Mouse (Mus musculus): ENCODE measurements around the gene Btn2a2. TPM values are rescaled to one million over a fixed set of nuclear protein-coding genes. Genes with fewer than 3 reads are reported as not detected.

Btn2a2 gene
- polyA plus RNA-seq, 1 experiment from 2014 or later, result 0.15 TPM

DNA sequence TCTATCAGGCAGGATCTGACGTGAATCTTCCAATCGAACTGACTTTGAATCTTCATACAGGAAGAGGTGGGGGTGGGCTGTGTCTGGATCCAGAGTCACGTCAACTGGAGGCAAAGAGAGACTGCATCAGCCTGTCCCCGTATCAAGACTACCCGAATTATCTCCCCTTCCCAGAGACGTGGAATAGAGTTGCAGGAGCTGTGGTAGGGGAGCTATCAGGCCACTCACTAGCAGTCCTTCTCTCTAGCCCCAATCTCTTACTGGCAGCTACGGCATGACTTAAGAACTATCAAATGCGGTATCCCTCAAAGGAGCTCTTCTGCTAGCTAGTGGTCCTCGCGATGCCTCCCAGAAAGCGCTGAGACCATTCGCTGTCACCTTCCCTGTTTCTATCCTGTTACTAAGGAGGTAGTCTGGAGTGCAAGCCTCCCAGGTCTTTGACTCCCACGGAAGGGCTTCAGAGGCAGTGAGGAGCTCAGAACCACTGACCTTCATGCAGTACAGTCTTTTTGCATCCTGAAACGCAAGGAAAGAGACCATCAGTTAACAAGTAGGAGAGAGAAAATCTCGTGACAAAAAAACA is 29.3 kb downstream of the Btn2a2 start:
- H3K27me3 ChIP-seq (replicated peaks), result no peaks in the 10 kb centered on the region
- H3K36me3 ChIP-seq, result no peaks in the 10 kb centered on the region
- WGBS, result 33% methylated on average over 15 of the region's 15 CpGs
- H3K4me3 ChIP-seq (replicated peaks), result no peak overlapping the region
- no peak overlapping the region for H3K9ac ChIP-seq
- H3K27ac ChIP-seq, result no peak overlapping the region
- peak overlapping the region; percentile 25; the same call in 1 of the 2 replicates for H3K4me2 ChIP-seq
- peak; percentile 81; the same call in 1 of the 2 replicates for ATAC-seq (ENCODE audit: insufficient read depth, low FRiP score, low read depth)
- H3K9me3 ChIP-seq, result no peaks in the 10 kb centered on the region
- peaks cover 3% of the 10 kb centered on the region; the same call in 1 of the 2 replicates for H3K4me1 ChIP-seq

GRCm38 (mm10) chr13:23453926-23454325 is 34.7 kb downstream of the Btn2a2 start:
- Histone ChIP-seq H3K4me3 (replicated peaks) (peak overlapping the region; percentile 67), H3K4me2 (peak overlapping the region; percentile 60), H3K36me3 (no peaks in the 10 kb centered on the region), H3K4me1 (no peaks in the 10 kb centered on the region; the same call in 1 of the 2 replicates), H3K27ac (peak overlapping the region; percentile 92), H3K27me3 (replicated peaks) (no peaks in the 10 kb centered on the region), H3K9me3 (no peaks in the 10 kb centered on the region), H3K9ac (peak overlapping the region; percentile 44; the same call in 1 of the 2 replicates)
- ATAC-seq (ENCODE audit: insufficient read depth, low FRiP score, low read depth), result no peak
- 1% methylated on average over 9 of the region's 9 CpGs for WGBS

- peak overlapping the region; percentile 60 for H3K4me2 ChIP-seq
- H3K4me1 ChIP-seq, result no peaks in the 10 kb centered on the region; the same call in 1 of the 2 replicates
- ATAC-seq (ENCODE audit: insufficient read depth, low FRiP score, low read depth), result peak; percentile 82
- peak overlapping the region; percentile 44 for H3K9ac ChIP-seq
- H3K9me3 ChIP-seq, result no peaks in the 10 kb centered on the region
- no peaks in the 10 kb centered on the region for H3K36me3 ChIP-seq
- under 1% methylated on average over 25 of the region's 25 CpGs for WGBS
- peak overlapping the region; percentile 67 for H3K4me3 ChIP-seq (replicated peaks)
- H3K27me3 ChIP-seq (replicated peaks), result no peaks in the 10 kb centered on the region
- H3K27ac ChIP-seq, result peak overlapping the region; percentile 92
Observed at GRCm38 (mm10) chr13:23453362-23453862, 35.2 kb downstream of the Btn2a2 start.

DNA sequence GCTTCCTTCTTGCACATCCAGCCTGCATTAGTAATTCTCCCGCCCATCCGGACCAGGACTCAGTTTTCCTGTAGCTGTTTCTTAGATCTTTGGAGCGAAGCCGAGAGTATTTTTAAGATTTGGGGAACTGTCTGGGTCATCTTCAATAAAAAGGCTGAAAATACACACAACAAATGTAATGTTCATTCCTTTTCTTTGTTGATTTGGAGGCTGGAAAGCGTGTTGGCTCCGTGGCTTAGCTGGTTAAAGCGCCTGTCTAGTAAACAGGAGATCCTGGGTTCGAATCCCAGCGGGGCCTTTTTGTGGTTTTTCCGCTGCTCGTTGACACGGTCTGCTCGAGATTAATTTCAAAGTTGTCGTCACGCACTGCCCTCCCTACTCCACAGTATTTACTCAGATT is 38.3 kb downstream of the Btn2a2 start:
- Histone ChIP-seq H3K9ac (no peak overlapping the region; the same call in 1 of the 2 replicates), H3K4me1 (no peaks in the 10 kb centered on the region; the same call in 1 of the 2 replicates), H3K27ac (no peak overlapping the region), H3K4me2 (peak overlapping the region; percentile 65), H3K4me3 (replicated peaks) (peak overlapping the region; percentile 54), H3K9me3 (no peaks in the 10 kb centered on the region), H3K36me3 (no peaks in the 10 kb centered on the region), H3K27me3 (replicated peaks) (no peaks in the 10 kb centered on the region)
- no peak for ATAC-seq (ENCODE audit: insufficient read depth, low FRiP score, low read depth)
- WGBS, result under 1% methylated on average over 15 of the region's 15 CpGs

- no peak for ATAC-seq (ENCODE audit: insufficient read depth, low FRiP score, low read depth)
- Histone ChIP-seq H3K4me3 (replicated peaks) (peak overlapping the region; percentile 54), H3K27ac (peak overlapping the region; percentile 35), H3K4me1 (peaks cover 1% of the 10 kb centered on the region; the same call in 1 of the 2 replicates), H3K4me2 (peak overlapping the region; percentile 65), H3K36me3 (no peaks in the 10 kb centered on the region), H3K9ac (peak overlapping the region; percentile 12; the same call in 1 of the 2 replicates), H3K27me3 (replicated peaks) (no peaks in the 10 kb centered on the region), H3K9me3 (no peaks in the 10 kb centered on the region)
- under 1% methylated on average over 24 of the region's 24 CpGs for WGBS
Observed at GRCm38 (mm10) chr13:23449235-23450095, 39.2 kb downstream of the Btn2a2 start.

- H3K4me1 ChIP-seq, result peaks cover 4% of the 10 kb centered on the region; the same call in 1 of the 2 replicates
- no peaks in the 10 kb centered on the region for H3K27me3 ChIP-seq (replicated peaks)
- peak overlapping the region; percentile 65 for H3K4me2 ChIP-seq
- H3K9me3 ChIP-seq, result no peaks in the 10 kb centered on the region
- ATAC-seq (ENCODE audit: insufficient read depth, low FRiP score, low read depth), result no peak
- peak overlapping the region; percentile 35; the same call in 1 of the 2 replicates for H3K27ac ChIP-seq
- no peaks in the 10 kb centered on the region for H3K36me3 ChIP-seq
- peak overlapping the region; percentile 54 for H3K4me3 ChIP-seq (replicated peaks)
- H3K9ac ChIP-seq, result no peak overlapping the region
- 40% methylated on average over 3 of the region's 3 CpGs for whole genome bisulfite sequencing
Observed at GRCm38 (mm10) chr13:23448758-23449157, 39.9 kb downstream of the Btn2a2 start.

DNA sequence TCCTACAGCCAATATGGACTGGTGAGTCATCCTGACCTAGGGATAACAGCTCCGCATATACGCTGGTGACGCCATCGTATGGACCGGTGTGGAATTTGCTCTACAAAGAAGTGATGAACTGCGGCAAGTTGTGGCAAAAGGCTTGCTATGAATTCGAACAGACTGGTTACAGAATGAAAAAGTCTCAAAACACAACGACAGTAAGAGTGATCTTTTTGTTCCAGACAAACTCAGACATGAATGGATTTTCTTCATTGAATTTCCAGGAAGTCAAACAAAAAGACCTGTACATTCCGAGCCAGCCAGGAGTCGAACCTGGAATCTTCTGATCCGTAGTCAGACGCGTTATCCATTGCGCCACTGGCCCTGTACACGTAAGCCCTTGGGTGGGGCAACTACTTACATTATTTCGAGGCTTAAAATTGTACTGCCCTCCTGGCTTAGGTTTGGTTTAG is 42.1 kb downstream of the Btn2a2 start:
- H3K4me3 ChIP-seq (replicated peaks), result peak overlapping the region; percentile 66
- no peaks in the 10 kb centered on the region for H3K9me3 ChIP-seq
- H3K9ac ChIP-seq, result peak overlapping the region; percentile 20; the same call in 1 of the 2 replicates
- H3K27me3 ChIP-seq (replicated peaks), result no peaks in the 10 kb centered on the region
- H3K4me1 ChIP-seq, result peaks cover 4% of the 10 kb centered on the region; the same call in 1 of the 2 replicates
- no peaks in the 10 kb centered on the region for H3K36me3 ChIP-seq
- peak overlapping the region; percentile 99 for H3K27ac ChIP-seq
- ATAC-seq (ENCODE audit: insufficient read depth, low FRiP score, low read depth), result peak; percentile 69; the same call in 1 of the 2 replicates
- under 1% methylated on average over 16 of the region's 16 CpGs for WGBS
- H3K4me2 ChIP-seq, result peak overlapping the region; percentile 60

DNA sequence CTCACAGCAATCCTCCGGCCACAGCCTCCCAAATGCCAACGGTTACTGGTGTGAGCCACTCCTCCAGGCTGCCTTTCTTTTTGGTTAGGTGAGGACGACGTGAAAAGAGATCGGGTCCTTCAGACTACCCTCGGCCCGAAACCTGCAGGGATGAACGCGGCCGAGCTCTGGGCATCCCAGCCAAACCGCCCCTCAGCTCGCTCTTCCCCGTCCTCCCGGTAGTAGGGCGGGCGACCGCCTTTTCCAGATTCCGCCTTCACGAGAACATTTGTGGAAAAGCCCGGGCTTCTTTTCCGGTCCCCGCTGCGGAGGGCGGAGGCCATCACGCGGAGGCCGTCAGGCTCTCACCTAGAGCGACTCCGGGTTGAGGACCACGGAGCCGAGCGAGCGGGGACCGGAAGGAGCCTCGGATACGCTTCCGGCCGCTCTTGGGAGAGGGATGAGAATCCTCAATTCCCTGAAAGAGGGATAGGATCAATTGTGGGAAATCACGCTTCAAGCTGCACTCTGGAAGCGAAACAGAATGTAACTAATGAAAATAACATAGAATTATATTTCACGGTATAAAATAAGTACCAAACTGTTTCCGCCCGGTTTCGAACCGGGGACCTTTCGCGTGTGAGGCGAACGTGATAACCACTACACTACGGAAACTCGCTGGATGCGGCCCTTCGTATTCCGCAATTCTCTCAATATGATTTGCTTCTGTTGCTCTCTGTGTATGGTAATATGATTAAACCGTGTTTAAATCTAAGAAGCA is 42.9 kb downstream of the Btn2a2 start:
- Histone ChIP-seq H3K4me2 (peak overlapping the region; percentile 60), H3K36me3 (no peaks in the 10 kb centered on the region), H3K4me1 (peaks cover 4% of the 10 kb centered on the region; the same call in 1 of the 2 replicates), H3K27me3 (replicated peaks) (no peaks in the 10 kb centered on the region), H3K9me3 (no peaks in the 10 kb centered on the region), H3K27ac (peak overlapping the region; percentile 99), H3K4me3 (replicated peaks) (peak overlapping the region; percentile 66), H3K9ac (peak overlapping the region; percentile 57)
- under 1% methylated on average over 55 of the region's 55 CpGs for WGBS
- peak; percentile 89 for ATAC-seq (ENCODE audit: insufficient read depth, low FRiP score, low read depth)

GRCm38 (mm10) chr13:23445156-23445555 is 43.5 kb downstream of the Btn2a2 start:
- H3K4me2 ChIP-seq, result peak overlapping the region; percentile 60
- no peaks in the 10 kb centered on the region for H3K9me3 ChIP-seq
- H3K9ac ChIP-seq, result peak overlapping the region; percentile 57
- WGBS, result 4% methylated on average over 10 of the region's 10 CpGs
- peak overlapping the region; percentile 99 for H3K27ac ChIP-seq
- H3K27me3 ChIP-seq (replicated peaks), result no peaks in the 10 kb centered on the region
- H3K4me3 ChIP-seq (replicated peaks), result peak overlapping the region; percentile 66
- H3K4me1 ChIP-seq, result peaks cover 4% of the 10 kb centered on the region; the same call in 1 of the 2 replicates
- H3K36me3 ChIP-seq, result no peaks in the 10 kb centered on the region
- ATAC-seq (ENCODE audit: insufficient read depth, low FRiP score, low read depth), result no peak

DNA sequence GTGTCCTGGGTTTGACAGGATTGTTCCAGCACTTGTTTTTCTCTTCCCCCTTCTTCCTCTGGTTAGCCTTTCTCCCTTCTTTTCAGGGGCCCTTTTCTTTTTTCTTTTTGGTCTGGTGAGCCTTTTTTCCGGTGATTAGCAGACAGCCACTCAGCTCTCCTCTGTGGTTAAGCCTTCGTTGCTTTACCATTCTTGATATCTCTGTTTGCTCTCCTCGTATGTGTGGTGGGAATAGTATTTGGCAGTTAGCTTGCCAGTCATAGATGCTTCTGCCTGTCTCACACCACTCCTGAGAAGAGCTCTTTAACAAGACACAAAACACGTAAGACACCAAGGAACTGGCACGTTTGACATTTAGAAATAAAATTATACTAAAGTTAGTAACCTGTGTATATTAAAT is 44.2 kb downstream of the Btn2a2 start:
- no peaks in the 10 kb centered on the region for H3K36me3 ChIP-seq
- peak overlapping the region; percentile 66; the same call in 1 of the 2 replicates for H3K4me3 ChIP-seq (replicated peaks)
- peak overlapping the region; percentile 60 for H3K4me2 ChIP-seq
- peaks cover 4% of the 10 kb centered on the region; the same call in 1 of the 2 replicates for H3K4me1 ChIP-seq
- H3K9ac ChIP-seq, result no peak overlapping the region
- ATAC-seq (ENCODE audit: insufficient read depth, low FRiP score, low read depth), result no peak
- no peaks in the 10 kb centered on the region for H3K9me3 ChIP-seq
- H3K27ac ChIP-seq, result no peak overlapping the region
- H3K27me3 ChIP-seq (replicated peaks), result no peaks in the 10 kb centered on the region
- 54% methylated on average over 5 of the region's 5 CpGs for WGBS

DNA sequence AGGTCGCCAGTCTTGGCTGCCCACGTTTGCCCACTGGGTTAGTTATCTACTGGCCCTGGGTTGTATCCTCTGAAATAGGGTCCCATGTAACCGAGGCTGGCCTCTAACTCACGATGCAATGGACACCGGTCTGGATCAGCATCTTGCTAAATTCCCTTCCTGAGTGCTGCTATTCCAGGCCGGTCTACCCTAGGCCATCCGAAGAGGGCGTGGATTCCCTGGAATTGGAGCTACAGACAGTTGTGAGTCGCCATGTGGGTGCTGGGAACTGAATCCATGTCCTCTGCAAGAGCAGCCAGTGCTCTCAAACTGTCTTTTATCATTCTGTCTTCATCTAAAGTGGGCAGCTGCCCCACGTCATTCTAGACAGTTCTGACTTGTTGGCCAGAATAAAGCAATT is 48.8 kb downstream of the Btn2a2 start:
- Histone ChIP-seq H3K4me1 (0 out of 2 replicates have a peak, but pooled peaks cover 4% of the 10 kb centered on the region), H3K4me3 (replicated peaks) (no peak overlapping the region), H3K36me3 (no peaks in the 10 kb centered on the region), H3K4me2 (no peak overlapping the region), H3K27me3 (replicated peaks) (no peaks in the 10 kb centered on the region), H3K9ac (no peak overlapping the region), H3K9me3 (no peaks in the 10 kb centered on the region), H3K27ac (no peak overlapping the region)
- WGBS, result 68% methylated on average over 10 of the region's 10 CpGs
- no peak for ATAC-seq (ENCODE audit: insufficient read depth, low FRiP score, low read depth)
